Mouse (Mus musculus): ENCODE results near the gene Dapk1.

Dapk1 gene

GRCm38 (mm10) chr13:60664058-60664457 is 62.3 kb downstream of the Dapk1 start:
- DNase-seq (ENCODE audit: low spot score): no peak

DNA sequence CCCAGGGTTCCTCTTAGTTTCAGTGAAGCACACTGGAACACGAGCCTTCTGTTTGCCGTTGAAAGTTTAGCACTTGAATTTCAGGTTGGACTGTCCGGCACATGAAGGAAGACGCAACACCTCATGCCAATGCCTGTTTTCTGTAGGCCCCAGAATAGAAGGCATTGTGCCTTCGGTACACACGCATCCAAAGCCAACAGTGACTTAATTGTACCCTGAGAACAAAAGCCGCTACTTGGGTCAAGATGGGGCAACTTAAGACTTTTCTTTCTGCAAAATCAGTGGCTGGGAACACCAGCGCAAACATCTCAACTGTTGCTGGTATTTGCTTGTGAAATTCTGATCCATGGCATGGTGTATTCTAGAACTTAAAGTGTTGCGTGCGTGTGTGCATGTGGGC is 63.1 kb downstream of the Dapk1 start:
- DNase-seq (ENCODE audit: low spot score): no peak

DNA sequence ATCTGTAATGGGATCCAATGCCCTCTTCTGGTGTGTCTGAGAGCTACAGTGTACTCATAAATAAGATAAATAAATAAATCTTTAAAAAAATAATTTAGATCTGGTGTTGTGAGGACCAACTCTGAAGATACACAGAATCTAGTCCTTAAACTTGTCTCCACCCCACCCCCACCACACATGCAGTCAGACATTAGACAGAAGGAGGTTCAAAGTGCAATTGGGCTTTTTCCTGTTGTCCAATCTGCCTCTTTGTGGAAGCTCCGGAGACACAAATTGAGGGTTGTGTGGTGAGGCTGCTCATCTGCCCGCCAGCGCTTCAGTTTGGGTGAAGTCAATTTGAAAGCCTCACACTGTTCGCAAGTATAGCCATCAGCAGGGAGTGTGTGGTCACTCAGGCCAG is 63.7 kb downstream of the Dapk1 start:
- no peak for DNase-seq (ENCODE audit: low spot score)

DNA sequence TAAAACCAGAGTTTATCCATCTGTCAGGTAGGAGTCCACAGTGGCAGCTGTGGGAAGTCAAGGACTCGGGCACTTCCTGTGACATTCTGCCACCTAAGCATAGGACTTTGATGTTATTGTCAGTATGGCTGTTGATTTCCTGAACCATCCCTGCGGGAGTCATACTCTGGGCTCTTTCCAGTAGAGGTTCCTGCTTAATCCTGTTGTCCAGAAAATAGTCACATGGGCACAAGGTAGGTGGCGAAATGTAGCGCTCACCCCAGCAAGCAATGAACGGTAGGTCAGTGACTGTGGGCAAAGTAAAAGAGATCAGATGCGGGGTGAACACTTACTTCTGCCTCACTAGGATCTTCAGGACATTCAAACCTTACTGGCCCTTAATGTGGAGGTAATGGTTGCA is 66.3 kb downstream of the Dapk1 start:
- no peak for DNase-seq (ENCODE audit: low spot score)

DNA sequence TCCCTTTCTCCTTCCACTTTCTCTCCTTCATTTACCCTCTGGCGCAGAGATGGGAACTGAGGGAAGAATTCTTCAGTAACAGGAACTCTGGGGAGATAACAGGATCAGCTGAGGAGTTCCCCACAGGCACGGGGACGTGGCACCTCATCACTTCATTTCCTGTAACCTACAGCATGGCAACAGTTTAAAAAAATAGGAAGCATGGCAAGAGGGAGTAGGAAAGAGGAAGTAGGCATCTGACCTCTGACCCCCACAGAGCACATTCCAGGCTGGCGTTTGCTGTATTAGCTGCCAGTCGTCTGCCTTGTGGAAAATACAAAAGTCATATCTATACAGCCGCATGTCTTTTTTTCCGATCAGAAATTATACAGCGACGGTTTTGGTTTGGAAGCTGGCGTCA is 68.9 kb downstream of the Dapk1 start:
- DNase-seq (ENCODE audit: low spot score): no peak

GRCm38 (mm10) chr13:60671235-60671634 is 69.5 kb downstream of the Dapk1 start:
- DNase-seq (ENCODE audit: low spot score): no peak

DNA sequence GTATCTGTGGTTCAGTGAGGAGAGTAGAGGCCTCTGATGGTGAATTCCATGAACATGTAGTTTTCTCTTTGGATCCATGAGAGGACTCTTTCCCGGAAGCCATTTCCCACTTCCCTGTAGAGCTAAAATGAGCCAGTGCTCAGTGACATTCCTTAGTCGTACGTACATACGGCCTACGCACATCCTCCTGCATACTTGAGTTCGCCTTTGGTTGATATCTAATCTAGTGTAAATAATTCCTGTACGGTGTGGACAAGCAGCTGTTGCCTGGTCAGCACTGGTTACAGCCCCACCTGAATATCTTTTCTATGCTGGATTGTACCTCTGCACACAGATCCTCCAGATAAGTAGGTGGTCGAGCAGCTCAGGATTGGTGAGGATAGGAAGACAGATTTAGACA is 70.5 kb downstream of the Dapk1 start:
- no peak for DNase-seq (ENCODE audit: low spot score)

- no peak for DNase-seq (ENCODE audit: low spot score)
Measured at GRCm38 (mm10) chr13:60672882-60673675, 71.3 kb downstream of the Dapk1 start.

DNA sequence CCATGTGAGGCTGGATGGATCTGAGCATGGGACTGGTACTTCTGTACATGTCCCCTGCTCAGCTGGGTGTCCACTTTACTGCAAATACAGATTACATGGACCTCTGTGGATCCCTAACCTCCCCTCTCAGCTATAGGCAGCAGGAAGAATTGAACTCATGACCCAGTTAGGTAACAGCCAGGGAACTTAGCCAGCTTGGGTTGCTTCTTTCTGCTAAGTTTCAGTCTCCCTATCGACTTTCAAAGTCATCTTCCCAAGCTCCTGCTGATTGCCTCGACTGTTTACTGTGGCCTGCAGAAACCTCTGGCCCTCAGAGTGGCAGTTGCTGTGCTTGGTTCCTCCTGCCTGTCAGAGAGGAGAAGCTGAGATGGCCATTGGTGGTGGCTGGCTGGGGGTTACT is 72.6 kb downstream of the Dapk1 start:
- DNase-seq (ENCODE audit: low spot score): no peak

- DNase-seq (ENCODE audit: low spot score): no peak
Measured at GRCm38 (mm10) chr13:60674911-60675310, 73.2 kb downstream of the Dapk1 start.

GRCm38 (mm10) chr13:60675416-60675815 is 73.7 kb downstream of the Dapk1 start:
- DNase-seq (ENCODE audit: low spot score): no peak

DNA sequence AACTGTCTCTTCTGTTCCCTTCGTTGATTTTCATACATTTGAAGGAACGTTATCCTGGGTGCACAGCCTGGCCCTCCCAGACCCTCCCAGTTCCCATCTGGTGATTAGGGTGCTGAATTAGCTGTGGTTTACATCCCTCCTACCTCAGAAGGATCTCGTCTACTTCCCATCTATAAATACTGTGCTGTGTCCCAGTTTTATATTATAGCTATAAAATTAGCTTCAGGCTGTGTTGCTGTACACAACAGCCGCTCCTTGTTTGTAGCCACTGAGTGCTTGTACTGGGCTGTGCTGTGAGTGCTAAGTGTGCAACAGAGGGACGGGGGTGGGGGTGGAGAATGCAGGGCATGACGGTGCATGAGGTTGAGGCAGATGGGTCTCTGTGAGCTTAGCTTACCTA is 77.2 kb downstream of the Dapk1 start:
- no peak for DNase-seq (ENCODE audit: low spot score)

GRCm38 (mm10) chr13:60682714-60683695 is 81.3 kb downstream of the Dapk1 start:
- no peak for DNase-seq (ENCODE audit: low spot score)

- no peak for DNase-seq (ENCODE audit: low spot score)
Measured at GRCm38 (mm10) chr13:60684050-60684760, 82.5 kb downstream of the Dapk1 start.

DNA sequence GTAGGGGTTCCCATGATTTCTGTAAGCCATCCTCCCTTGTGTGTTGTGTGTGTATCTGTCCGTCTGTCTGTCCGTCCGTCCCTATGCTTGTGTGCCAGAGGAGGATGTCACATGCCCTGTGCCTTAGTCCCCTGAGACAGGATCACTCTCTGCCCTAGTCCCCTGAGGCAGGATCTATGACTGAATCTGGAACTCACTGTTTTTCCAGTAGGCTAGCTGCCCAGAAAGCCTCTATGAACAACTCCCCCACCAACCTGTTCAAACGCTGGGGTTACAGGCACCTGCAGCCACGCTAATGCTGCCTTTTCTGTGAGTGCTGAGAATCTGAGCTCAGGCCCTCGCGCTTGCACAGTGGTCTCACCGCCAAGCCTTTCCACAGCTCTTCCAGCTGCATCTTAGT is 83.1 kb downstream of the Dapk1 start:
- DNase-seq (ENCODE audit: low spot score): no peak

GRCm38 (mm10) chr13:60685216-60685615 is 83.5 kb downstream of the Dapk1 start:
- no peak for DNase-seq (ENCODE audit: low spot score)

GRCm38 (mm10) chr13:60686024-60686663 is 84.4 kb downstream of the Dapk1 start:
- DNase-seq (ENCODE audit: low spot score): no peak

GRCm38 (mm10) chr13:60686967-60687366 is 85.2 kb downstream of the Dapk1 start:
- DNase-seq (ENCODE audit: low spot score): no peak

DNA sequence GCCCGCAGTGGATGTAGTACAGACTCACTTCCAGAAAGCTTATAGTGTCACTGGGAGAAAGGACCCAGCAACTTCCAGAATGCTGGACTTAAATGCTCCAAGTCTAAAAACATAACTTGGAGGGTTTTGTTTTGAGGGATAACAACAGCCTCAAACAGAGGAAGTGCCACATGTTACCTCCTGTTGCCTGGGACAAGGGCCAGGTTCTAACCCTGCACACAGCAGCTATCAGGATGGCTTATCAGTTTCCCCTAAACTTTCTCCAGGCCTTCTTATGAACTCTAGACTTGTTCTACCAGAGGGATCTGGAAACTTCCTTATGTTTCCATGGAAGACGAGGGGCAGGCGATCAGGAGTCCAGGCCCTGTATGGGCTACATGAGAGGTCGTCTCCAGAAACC is 85.7 kb downstream of the Dapk1 start:
- DNase-seq (ENCODE audit: low spot score): no peak

DNA sequence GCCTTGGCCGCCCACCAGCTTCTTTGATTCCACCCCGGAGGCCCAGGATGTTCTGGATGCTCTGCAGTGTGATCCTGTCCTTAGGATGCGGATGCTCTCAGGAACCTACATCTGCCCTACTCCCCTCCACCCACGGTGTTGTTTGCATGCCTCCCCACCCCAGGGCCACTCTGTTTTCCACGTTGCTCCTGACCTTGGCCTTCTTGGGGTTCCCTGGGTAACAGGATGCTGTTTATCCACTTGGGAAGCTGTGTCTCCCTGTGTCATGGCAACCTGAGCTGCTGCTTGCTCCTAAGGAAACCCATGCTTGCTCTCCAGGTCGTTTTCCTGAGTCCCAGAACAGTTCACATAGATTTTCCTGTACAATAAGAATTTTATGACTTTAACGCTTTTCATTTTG is 86.1 kb downstream of the Dapk1 start:
- no peak for DNase-seq (ENCODE audit: low spot score)

GRCm38 (mm10) chr13:60690921-60691320 is 89.2 kb downstream of the Dapk1 start:
- no peak for DNase-seq (ENCODE audit: low spot score)

DNA sequence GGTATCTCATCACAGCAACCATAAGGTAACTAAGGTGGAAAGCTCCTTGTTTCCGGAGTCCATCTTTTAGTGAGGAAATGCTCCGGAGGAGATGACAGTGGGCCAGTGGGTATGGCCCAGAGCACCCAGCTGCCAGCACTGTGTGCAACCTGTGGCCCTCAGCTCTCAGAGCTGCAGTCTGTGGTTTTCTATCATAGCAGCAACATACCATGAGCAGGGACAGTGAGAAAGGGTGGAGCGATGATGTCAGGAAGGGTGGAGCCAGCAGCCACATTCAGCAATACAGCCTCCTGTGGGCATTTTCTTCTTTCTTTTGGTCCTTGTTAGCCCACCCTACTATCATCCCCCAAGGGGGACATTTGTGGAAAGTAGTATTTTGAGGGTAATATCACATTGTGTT is 90.2 kb downstream of the Dapk1 start:
- no peak for DNase-seq (ENCODE audit: low spot score)

Measured in ovary, postnatal 10 days (tissue).